Mouse (Mus musculus) hindbrain, embryonic 11.5 days (tissue): ENCODE data around the gene Hoxb9. TPM values are rescaled to one million over a fixed set of nuclear protein-coding genes. Genes with fewer than 3 reads are reported as not detected.

Experiments
- ATAC-seq: fragments of 200-750 bp; cut with Nextera tagmentation; 2 replicates; pipeline ENCODE4 v1.8.0; 2017; ENCODE audit warnings: mild to moderate bottlenecking, moderate TSS enrichment, moderate library complexity; ENCODE audit not compliant: low FRiP score
- DNase-seq: peaks from one replicate; pipeline ENCODE4 v3.0.0-alpha.2; 2015; ENCODE audit warnings: low spot score
- H3K27ac ChIP-seq: fragments of 300-500 bp; sonication (generic); 2 replicates; pipeline ENCODE4 v1.5.1; 2014; ENCODE audit warnings: mild to moderate bottlenecking, low read depth, low read length
- H3K27me3 ChIP-seq: fragments of 300-500 bp; sonication (generic); 2 replicates; pipeline ENCODE4 v1.6.1; 2014; ENCODE audit warnings: mild to moderate bottlenecking, low read length, moderate library complexity, mixed read lengths; ENCODE audit not compliant: control insufficient read depth, insufficient read depth
- H3K36me3 ChIP-seq: fragments of 300-500 bp; sonication (generic); 2 replicates; pipeline ENCODE4 v1.6.1; 2014; ENCODE audit warnings: mild to moderate bottlenecking, low read length, moderate library complexity, mixed read lengths; ENCODE audit not compliant: control insufficient read depth, insufficient read depth
- H3K4me1 ChIP-seq: fragments of 300-500 bp; sonication (generic); replicated peaks from 2 replicates; pipeline ENCODE4 v1.6.1; 2014; ENCODE audit warnings: low read length, mixed read lengths; ENCODE audit not compliant: control insufficient read depth, insufficient read depth
- H3K4me2 ChIP-seq: fragments of 300-500 bp; sonication (generic); replicated peaks from 2 replicates; pipeline ENCODE4 v1.6.1; 2014; ENCODE audit warnings: mild to moderate bottlenecking, low read depth, low read length
- H3K4me3 ChIP-seq: fragments of 300-500 bp; sonication (generic); 2 replicates; pipeline ENCODE4 v1.5.1; 2014; ENCODE audit warnings: low read depth, low read length
- H3K9ac ChIP-seq: fragments of 300-500 bp; sonication (generic); 2 replicates; pipeline ENCODE4 v1.6.1; 2014; ENCODE audit warnings: low read depth, low read length
- H3K9me3 ChIP-seq: fragments of 300-500 bp; sonication (generic); 2 replicates; pipeline ENCODE4 v1.6.1; 2016; ENCODE audit warnings: low read length; ENCODE audit not compliant: control insufficient read depth
- WGBS: fragments of 180-500 bp; shearing (Covaris S2); extraction: QIAGEN DNeasy Blood & Tissue Kit; methylation state at CpG from one replicate; pipeline ENCODE4 v1.1.7; 2014; 5-methylcytosine and 5-hydroxymethylcytosine counted together
- polyA plus RNA-seq: library from polyadenylated mRNA; unstranded; fragments of >200 nt; fragmentation: Nextera tagmentation; extraction: Ambion mirVana; gene quantifications from 2 replicates; pipeline ENCODE4 v1.2.1, GENCODE M21; 2014

Gene Hoxb9
- polyA plus RNA-seq, 1 experiment from 2014 or later: 0.80 TPM

DNA sequence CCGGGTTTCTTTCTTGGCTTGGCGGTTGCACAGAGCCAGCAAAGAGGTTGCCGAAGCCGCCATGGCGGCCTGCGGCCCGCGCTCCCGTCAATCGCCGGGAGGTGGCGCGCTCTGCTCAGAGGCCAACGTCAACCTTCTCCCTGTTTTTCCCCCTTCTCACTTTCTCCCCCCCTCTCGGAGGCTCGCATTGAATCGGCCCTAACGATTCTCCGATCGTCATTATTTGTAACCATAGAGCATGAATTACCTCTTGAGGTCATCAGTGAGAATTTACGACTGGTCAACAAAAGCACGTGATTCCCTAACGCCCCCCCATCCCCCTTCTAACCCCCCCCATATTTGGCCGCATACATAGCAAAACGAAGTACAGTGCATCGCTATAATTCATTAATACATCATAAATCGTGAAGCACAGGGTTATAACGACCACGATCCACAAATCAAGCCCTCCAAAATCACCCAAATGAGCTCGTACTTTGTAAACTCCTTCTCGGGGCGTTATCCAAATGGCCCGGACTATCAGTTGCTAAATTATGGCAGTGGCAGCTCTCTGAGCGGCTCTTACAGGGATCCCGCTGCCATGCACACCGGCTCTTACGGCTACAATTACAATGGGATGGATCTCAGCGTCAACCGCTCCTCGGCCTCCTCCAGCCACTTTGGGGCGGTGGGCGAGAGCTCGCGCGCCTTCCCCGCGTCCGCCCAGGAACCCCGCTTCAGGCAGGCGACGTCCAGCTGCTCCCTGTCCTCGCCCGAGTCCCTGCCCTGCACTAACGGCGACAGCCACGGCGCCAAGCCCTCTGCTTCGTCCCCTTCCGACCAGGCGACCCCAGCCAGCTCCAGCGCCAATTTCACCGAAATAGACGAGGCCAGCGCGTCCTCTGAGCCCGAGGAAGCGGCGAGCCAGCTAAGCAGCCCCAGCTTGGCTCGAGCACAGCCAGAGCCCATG, 32.2 kb downstream of the Hoxb9 start, which contains the start of gene Hoxb5:
Gene Hoxb5, plus strand, starts transcription at position 186 of the 949 bp plus-strand sequence.
- H3K27me3 ChIP-seq: peaks cover 94% of the 10 kb centered on the region
- H3K4me3 ChIP-seq: peak within 1 kb of the TSS; percentile 48
- DNase-seq (peak; percentile 91), ATAC-seq (peak; percentile 75)
- H3K9ac ChIP-seq: peak within 1 kb of the TSS; percentile 54
- 1% methylated on average over 69 of the region's 69 CpGs for WGBS
- no peaks in the 10 kb centered on the region for H3K4me1 ChIP-seq
- no peaks in the 10 kb centered on the region for H3K36me3 ChIP-seq
- H3K27ac ChIP-seq: peak within 1 kb of the TSS; percentile 84
- peak within 1 kb of the TSS; percentile 38 for H3K4me2 ChIP-seq
- no peaks in the 10 kb centered on the region for H3K9me3 ChIP-seq

DNA sequence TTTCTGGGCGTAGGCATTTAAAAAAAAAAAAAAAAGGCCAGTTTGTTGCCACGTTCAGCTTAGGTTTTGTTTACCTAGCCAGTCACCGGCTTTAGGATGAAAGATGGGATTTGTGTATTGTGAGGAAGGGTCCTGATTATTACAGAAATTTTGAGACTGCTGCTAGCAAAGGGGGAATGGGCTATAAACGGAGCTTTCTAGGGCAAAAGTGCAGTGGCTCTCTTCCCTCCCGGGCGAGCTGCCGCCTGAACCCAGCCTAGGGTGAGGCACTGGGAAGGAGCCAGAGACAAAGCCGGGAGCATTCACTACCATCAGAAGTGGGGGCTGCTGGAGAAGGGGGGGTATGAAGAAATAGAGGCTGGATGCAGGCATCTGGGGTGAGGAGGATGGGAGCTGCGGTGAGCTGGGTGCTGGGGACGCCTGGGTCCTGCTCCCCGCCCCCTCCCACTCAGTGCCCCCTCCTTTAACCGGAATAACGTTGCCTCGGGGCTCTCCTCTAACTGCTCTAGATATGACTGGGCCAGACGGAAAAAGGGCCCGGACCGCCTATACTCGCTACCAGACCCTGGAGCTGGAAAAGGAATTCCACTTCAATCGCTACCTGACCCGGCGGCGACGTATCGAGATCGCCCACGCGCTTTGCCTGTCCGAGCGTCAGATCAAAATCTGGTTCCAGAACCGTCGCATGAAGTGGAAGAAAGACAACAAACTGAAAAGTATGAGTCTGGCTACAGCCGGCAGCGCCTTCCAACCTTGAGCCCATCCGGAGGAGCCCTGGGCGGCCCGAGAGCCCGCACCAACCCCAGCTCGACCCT, 33.3 kb downstream of the Hoxb9 start:
- H3K27me3 ChIP-seq: peaks cover 96% of the 10 kb centered on the region
- peak overlapping the region; percentile 37 for H3K4me2 ChIP-seq
- no peaks in the 10 kb centered on the region for H3K9me3 ChIP-seq
- peak overlapping the region; percentile 84 for H3K27ac ChIP-seq
- no peaks in the 10 kb centered on the region for H3K36me3 ChIP-seq
- ATAC-seq: no peak
- under 1% methylated on average over 38 of the region's 38 CpGs for WGBS
- no peak for DNase-seq
- no peaks in the 10 kb centered on the region for H3K4me1 ChIP-seq
- peak overlapping the region; percentile 54 for H3K9ac ChIP-seq
- peak overlapping the region; percentile 48 for H3K4me3 ChIP-seq

DNA sequence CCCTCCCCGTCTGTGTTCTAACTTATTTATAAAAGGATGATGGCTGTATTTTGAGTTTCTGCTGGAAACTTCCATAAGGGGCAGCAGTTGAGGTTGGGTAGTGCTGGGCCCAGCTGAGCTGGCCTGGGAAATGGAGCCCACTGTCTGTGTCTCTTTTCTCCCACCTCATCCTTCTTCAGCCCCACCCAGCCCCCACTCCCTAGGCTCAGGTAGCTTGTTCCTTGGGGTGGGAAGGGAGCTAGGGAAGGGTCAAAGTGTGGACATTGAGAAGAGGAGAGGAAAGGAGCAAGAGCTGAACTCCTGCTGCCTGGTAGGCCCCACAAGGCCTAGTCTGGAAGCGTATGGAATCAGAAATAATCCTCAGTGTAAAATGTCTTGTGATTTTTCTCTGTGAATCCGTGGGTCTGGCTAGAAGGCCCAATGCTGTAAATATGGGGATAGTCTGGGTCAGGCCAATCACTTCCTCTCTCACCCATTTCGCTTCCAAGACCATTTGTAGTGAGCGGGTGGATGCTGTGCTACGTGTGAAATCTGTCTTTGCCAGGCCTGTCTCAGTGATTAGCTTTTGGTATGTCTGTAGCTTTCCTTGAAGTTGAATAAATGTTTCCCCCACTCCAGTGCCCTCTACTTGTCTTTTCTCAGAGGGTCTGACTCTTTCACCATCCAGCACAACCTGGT, 34.4 kb downstream of the Hoxb9 start:
- H3K27me3 ChIP-seq: peaks cover 95% of the 10 kb centered on the region

DNA sequence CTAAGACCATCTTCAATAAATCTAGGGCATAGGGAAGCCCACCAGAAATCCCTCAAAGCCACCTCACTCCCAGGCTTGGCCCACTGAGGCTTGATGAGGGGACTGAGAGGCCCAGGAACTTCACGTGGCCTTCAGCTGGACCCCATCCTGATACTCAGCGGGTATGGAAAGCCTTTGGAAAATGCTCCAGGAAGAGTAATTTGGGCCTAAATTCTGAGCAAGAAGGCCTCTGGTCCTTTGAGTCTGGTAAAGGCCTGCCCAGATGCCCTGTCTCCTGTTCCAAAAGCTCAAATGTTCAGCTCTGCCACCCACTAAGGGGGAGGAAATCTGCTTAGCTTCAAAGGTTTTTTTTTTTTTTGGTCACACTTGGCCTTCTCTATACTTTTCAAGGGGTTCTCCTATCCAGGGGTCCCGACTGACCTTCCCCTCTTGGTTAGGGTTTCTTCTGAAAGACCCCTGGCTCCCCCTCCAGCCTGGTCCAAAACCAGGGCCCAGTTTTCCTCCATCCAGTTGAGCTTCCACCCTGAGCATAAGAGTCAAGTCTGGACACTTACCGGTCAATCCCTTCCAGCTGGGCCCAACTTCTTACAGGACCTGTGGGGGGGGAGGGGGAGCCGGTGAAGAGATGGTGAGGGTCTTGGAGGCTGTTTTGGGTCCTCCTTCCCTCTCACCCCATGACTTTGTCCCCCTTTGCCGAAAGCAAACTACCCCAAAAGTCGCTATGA, 35.1 kb downstream of the Hoxb9 start:
- 8% methylated on average over 7 of the region's 7 CpGs for WGBS
- no peak for ATAC-seq

More for the DNA sequence above, 34.4 kb downstream of the Hoxb9 start:
- H3K4me3 ChIP-seq: peak overlapping the region; percentile 48
- no peaks in the 10 kb centered on the region for H3K4me1 ChIP-seq
- no peak for ATAC-seq
- H3K9ac ChIP-seq: peak overlapping the region; percentile 54
- no peaks in the 10 kb centered on the region for H3K9me3 ChIP-seq
- H3K36me3 ChIP-seq: no peaks in the 10 kb centered on the region
- 28% methylated on average over 6 of the region's 6 CpGs for WGBS
- no peak for DNase-seq
- H3K4me2 ChIP-seq: peak overlapping the region; percentile 37
- no peak overlapping the region; the same call in 1 of the 2 replicates for H3K27ac ChIP-seq

DNA sequence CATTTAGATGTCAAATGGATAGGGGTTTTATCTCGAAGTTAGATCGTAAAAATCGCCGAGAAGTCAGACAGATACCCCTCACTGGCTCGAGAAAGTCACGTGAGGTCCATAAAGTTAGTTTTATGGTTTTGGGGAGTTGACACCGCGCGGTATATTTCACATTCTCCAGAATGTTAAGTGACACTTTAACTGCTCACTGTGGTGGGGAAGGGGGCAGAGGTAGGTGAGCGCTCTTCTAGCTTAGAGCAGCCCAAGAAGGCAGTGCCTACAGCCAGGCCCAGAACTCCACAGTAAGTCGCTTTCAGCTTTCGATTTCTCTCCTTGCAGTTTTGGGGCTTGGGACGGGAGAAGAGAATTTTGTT, 35.6 kb downstream of the Hoxb9 start:
- DNase-seq (no peak), ATAC-seq (no peak)
- Histone ChIP-seq H3K27ac (no peak overlapping the region), H3K36me3 (no peaks in the 10 kb centered on the region), H3K9ac (peak overlapping the region; percentile 54; the same call in 1 of the 2 replicates), H3K27me3 (peaks cover 95% of the 10 kb centered on the region), H3K9me3 (no peaks in the 10 kb centered on the region), H3K4me1 (no peaks in the 10 kb centered on the region), H3K4me3 (peak overlapping the region; percentile 48), H3K4me2 (peak overlapping the region; percentile 2)
- WGBS: 2% methylated on average over 13 of the region's 13 CpGs

More for the DNA sequence above, 35.1 kb downstream of the Hoxb9 start:
- Histone ChIP-seq H3K4me3 (peak overlapping the region; percentile 48), H3K4me1 (no peaks in the 10 kb centered on the region), H3K9me3 (no peaks in the 10 kb centered on the region), H3K27ac (peak overlapping the region; percentile 32; the same call in 1 of the 2 replicates), H3K27me3 (peaks cover 96% of the 10 kb centered on the region), H3K4me2 (peak overlapping the region; percentile 37), H3K36me3 (no peaks in the 10 kb centered on the region), H3K9ac (peak overlapping the region; percentile 54)
- no peak for DNase-seq

DNA sequence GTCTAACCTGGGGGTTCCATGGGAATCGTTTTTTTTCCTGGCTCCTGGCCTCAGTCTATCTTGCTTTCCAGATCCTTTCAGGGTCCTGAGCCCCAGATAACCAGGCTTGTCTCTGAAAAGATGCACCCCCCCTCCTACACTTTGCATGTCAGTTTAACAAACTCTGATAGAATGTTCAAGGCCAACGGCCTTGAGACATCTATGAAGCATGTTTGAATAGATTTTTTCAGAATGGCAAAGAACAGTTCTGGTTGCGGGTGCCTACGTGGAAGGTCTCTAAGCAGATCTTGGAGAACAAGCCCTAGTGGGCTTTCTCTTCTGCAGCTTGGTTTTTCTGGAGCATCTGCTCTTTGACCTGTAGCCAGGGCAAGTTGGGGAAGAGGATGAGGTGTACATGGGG, 37.5 kb downstream of the Hoxb9 start:
- H3K4me1 ChIP-seq: no peaks in the 10 kb centered on the region
- WGBS: 17% methylated on average over 4 of the region's 4 CpGs
- H3K9ac ChIP-seq: peak overlapping the region; percentile 48; the same call in 1 of the 2 replicates
- DNase-seq (no peak), ATAC-seq (no peak)
- H3K27ac ChIP-seq: peak overlapping the region; percentile 61; the same call in 1 of the 2 replicates
- peaks cover 95% of the 10 kb centered on the region for H3K27me3 ChIP-seq
- peak overlapping the region; percentile 48; the same call in 1 of the 2 replicates for H3K4me3 ChIP-seq
- H3K4me2 ChIP-seq: peak overlapping the region; percentile 30
- no peaks in the 10 kb centered on the region for H3K36me3 ChIP-seq
- H3K9me3 ChIP-seq: no peaks in the 10 kb centered on the region

DNA sequence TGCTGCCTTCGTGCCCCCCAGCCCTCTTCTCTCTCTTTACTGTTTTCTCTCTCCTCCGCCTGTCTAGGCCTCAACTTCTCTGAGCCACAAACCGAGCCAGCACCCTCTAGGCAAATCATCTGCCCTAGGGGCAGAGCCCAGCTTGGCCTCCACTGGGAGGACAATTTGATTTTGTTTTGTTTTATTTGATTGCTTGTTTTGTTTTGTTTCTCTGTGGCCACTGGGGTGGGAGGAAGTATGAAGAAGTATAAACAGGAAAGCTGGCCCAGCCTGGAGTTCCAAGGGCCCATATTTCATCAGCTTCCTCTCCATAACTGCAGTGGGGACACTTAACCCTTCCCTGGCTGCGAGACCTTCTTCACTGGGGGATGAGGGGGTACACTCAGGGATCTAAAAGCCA, 38.0 kb downstream of the Hoxb9 start:
- WGBS: 5% methylated on average over 4 of the region's 4 CpGs
- no peaks in the 10 kb centered on the region for H3K9me3 ChIP-seq
- peak overlapping the region; percentile 48 for H3K4me3 ChIP-seq
- no peak for ATAC-seq
- H3K27me3 ChIP-seq: peaks cover 96% of the 10 kb centered on the region
- H3K4me2 ChIP-seq: peak overlapping the region; percentile 14; the same call in 1 of the 2 replicates
- no peaks in the 10 kb centered on the region for H3K4me1 ChIP-seq
- peak overlapping the region; percentile 48 for H3K9ac ChIP-seq
- H3K27ac ChIP-seq: peak overlapping the region; percentile 64
- no peaks in the 10 kb centered on the region for H3K36me3 ChIP-seq
- DNase-seq: no peak
